Mouse (Mus musculus) adrenal gland, postnatal 10 days (tissue): ENCODE measurements around the gene Pin4. TPM values are rescaled to one million over a fixed set of nuclear protein-coding genes. Genes with fewer than 3 reads are reported as not detected.
A peak's percentile ranks its signal among the peaks of the same experiment; 100 is the strongest.

Experiments
- DNase-seq: peaks from one replicate; pipeline ENCODE4 v3.0.0; 2021; ENCODE audit warnings: mixed read lengths
- total RNA-seq, 2 experiments: library from RNA; stranded (reverse); gene quantifications; 2 replicates each; pipeline ENCODE4 v1.2.3; 2021

The Pin4 gene
- total RNA-seq, 2 experiments from 2014 or later = 48.1 to 51.6 TPM

DNA sequence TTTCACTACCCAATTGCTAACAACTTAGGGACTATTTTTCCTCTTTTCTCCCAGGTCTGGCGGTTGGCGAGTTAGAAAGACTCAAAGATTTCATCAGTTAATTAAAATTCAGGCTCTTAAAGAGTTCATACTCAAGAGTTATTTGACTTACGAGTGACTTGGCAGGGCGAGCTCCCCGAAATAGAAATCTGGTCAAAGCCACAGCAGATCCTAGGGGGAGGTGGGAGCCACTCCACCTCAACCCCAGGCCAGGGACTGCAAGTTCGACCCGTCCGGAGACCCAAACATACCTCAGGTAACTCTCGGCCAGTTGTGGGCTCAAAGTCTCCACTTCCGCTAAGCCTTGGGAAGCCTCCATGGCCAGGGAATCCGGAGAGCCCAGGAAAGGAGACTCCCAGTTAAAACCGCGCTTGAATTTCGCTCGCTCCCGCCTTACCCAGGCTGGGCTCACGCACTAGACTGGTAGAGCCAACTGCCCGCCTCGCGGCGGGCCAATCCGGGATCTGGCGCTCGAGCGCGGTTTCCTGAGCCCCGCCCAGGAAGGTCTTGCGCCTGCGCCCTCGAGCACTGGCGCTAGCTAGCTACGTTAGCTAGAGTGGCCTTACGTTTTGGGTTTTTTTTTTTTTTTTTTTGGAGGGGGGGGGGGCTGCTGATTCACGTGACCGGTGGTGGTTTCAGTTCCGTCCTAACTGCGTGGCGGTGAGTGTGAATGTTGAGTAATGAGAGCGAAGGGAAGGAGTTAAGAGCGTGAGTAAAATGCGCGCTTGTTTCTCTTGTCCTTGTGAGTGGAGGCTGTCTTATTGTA lies 37.6 kb downstream of the Pin4 start, which contains the start of gene Ercc6l:
TSS of gene Ercc6l (minus strand) at position 474 of the 805 bp plus-strand sequence.
- peak; percentile 93 for DNase-seq

DNA sequence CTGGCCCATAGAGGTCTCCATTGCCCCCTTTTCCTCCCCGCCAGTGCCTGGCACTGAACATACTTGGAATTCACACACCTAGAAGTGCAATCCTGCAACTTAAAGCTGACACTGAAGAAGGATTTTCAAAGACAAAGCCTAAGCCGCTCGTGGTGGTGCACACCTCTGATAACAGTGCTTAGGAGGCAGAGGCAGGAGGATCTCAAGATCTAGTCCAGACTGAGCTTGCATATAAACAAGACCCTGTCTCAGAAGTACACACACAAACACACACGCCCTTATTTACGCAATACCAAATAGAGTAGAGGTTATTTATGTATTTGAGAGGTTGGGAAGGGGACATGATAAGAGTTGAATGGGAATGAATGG lies 38.2 kb downstream of the Pin4 start:
- DNase-seq = no peak

DNA sequence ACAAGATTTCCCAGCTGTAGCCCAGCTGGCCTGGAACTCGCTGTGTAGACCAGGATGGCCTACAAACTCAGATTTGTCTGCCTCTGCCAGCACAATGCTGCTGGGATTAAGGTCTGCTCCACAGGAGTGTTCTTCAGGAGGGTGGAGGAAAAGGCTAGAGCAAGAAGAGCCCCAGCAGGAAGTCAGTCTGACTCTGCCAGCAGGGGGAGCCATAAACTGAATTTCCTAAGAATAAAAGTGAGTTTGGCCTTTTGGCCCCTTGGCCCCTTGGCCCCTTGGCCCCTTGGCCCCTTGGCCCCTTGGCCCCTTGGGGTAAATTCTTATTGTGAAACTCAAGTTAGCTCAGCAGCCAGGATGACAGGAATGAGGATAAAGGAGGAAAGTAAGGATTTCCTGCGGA lies 40.5 kb downstream of the Pin4 start:
- DNase-seq = peak; percentile 61

GRCm38 (mm10) chrX:102160528-102160927 lies 41.3 kb downstream of the Pin4 start:
- no peak for DNase-seq

- no peak for DNase-seq
These were observed 43.8 kb downstream of the Pin4 start for GRCm38 (mm10) chrX:102163096-102163495.

GRCm38 (mm10) chrX:102163529-102163928 lies 44.3 kb downstream of the Pin4 start:
- DNase-seq = peak; percentile 61

DNA sequence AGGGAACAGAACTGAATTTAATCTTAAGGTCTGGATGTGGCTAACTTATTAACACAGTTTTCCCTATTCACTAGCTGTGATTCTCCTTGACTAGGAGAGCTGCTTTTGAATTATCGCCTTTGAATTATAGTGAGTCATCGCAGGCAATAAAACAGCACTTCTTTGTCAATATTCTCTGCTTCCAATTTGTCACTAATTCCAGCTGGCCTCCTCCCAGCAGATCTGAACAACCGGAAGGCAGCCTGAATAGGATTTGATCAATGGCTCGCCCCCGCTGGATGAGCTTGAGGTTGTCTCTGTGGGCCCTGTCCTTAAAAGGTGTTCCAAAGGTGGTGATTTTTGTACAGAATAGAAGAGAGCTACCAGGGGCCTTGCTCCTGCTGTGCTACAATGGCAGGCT lies 47.3 kb downstream of the Pin4 start:
- DNase-seq = no peak

- DNase-seq = no peak
These were observed 47.7 kb downstream of the Pin4 start for GRCm38 (mm10) chrX:102166986-102167385.

- DNase-seq = no peak
These were observed 50.5 kb downstream of the Pin4 start for GRCm38 (mm10) chrX:102169724-102170123.

GRCm38 (mm10) chrX:102170135-102170534 lies 50.9 kb downstream of the Pin4 start:
- no peak for DNase-seq

GRCm38 (mm10) chrX:102170900-102171299 lies 51.7 kb downstream of the Pin4 start:
- no peak for DNase-seq

DNA sequence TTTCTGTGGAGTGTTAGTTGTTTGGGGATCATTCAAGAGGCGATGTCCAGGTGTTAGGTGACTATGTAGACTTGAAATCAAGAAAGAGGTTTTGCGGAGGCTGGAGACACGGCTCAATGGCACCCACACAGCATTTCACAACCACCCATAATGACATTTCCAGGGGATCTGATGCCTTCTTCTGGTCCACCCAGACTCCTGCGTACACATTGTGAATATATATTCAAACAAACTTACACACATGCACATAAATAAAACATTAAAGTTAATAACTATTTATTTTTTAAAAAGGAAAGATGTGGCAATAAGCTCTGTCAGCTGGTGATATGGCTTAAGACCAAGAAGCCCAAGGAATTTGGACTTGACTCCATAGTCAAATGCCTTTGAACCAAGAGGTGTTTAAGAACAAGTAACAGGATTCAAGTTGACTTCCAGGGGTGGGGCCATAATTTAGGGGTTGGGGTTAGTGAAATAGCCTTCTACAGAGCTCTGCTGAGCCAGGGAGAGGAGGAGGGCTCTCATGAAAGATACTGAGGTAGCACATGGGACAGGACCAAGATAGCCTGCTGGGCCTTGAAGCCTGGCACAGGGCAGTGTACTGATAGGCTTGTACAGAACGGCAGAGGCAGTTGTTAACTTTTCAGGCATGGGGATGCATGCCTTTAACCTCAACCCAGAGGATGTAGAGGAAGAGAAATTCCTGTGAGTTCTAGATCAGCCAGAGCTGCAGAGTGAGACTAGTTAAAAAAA lies 56.5 kb downstream of the Pin4 start:
- DNase-seq = no peak

Other genes starting within 250 kb of the Pin4 start
- gene Rtl5, start 48.1 kb upstream of the Pin4 start, total RNA-seq = 10 to 100 TPM in 1 of 2 experiments, 1 to 10 TPM in 1; 7.0 to 10.2 TPM
- gene Ercc6l, start 37.6 kb downstream of the Pin4 start, total RNA-seq = 1 to 10 TPM; 2.4 to 3.1 TPM
- gene Rps4x, start 69.9 kb downstream of the Pin4 start, total RNA-seq = 1,000 to 10,000 TPM; 1,082 to 1,181 TPM
- gene Cited1, start 132.7 kb downstream of the Pin4 start, total RNA-seq = 1 to 10 TPM; 1.7 to 1.8 TPM